Mouse (Mus musculus) bone marrow, adult 2 months (tissue): ENCODE measurements at regions not wholly inside any gene's neighbourhood (a gene's known extent, or its start where the extent isn't known, plus 50 kb on each side); places are given as distances from the start of the nearest gene placed in this dataset.

Experiments
- CTCF ChIP-seq: fragments of 200-500 bp; IDR thresholded peaks from 2 replicates; pipeline ENCODE4 v1.5.1; 2011; ENCODE audit warnings: low read length, control low read depth; ENCODE audit not compliant: control insufficient read depth, insufficient read depth
- POLR2A ChIP-seq: fragments of 200-500 bp; IDR thresholded peaks from 2 replicates; pipeline ENCODE4 v1.6.1; 2011; ENCODE audit warnings: low read depth, mild to moderate bottlenecking, control low read depth, low read length, borderline replicate concordance; ENCODE audit not compliant: control insufficient read depth

DNA sequence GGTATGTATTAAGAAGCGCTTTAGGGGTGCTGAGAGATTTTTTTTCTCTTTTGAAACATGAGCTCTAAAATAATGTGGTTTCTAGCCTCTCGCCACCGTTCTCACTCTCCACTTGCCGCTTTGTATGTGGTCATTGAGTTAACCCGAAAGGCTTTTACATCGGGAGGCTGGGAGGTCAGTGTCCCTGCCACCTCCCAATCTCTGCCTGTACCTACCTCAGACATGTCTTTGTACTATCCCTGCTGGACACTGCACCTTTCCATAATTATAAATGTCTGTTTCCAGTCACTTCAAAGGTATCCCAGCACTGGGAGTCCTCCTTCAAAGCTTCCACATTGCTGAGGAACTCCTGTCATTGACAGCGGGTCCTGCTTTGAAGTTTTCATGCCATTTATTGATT lies 347.6 kb upstream of the Tbc1d2b start:
- TF ChIP-seq POLR2A (no peak), CTCF (no peak)
